In the genomic region with DNA sequence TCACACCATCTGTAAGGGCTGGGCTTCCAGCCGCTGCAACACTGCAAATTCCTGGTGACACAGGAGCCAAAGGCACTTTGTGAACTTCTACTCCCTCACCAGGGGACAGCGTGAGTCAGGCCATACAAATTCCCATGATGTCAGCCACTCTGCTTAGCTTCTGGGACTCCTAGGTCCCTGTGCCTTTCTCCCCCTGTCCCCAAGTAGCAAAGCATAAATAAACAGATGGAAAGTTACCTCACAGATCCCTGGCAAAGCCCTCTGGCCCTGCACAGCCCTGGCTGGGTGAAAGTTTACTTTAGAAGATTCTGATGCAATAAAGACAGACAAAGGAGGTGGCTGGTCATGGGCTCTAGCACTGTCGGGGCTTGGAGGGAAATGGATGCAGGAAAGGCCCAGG, we compare ENCODE assay signal across 12 mouse cellular contexts. TPM values are rescaled to one million over a fixed set of nuclear protein-coding genes. Genes with fewer than 3 reads are reported as not detected.
DNase-seq lines count a peak whose midpoint lies in the region; ATAC-seq lines count a peak whose summit lies in the region.
"Had no signal": no experiment of that assay in that cellular context is flagged by ENCODE, and none has a peak within 500 bp of the region (broad histone marks: within the 10 kb centered on the region; RNA-seq: fewer than 3 reads in every experiment).

No protein-coding gene starts in this region.

- peaks cover 4% of the 10 kb centered on the region for H3K36me3 ChIP-seq in embryonic facial prominence, embryonic 10.5 days (replicated peaks)
- H3K36me3 ChIP-seq in heart, embryonic 16.5 days (ENCODE audit: control insufficient read depth, insufficient read depth) = no peaks in the 10 kb centered on the region
- H3K36me3 ChIP-seq: neural tube, embryonic 12.5 days had no signal

- WGBS in embryonic facial prominence, embryonic 10.5 days = 70% methylated on average over 3 of the region's 3 CpGs
- 27% methylated on average over 3 of the region's 3 CpGs for WGBS in heart, embryonic 16.5 days

- no peaks in the 10 kb centered on the region for H3K27me3 ChIP-seq in embryonic facial prominence, embryonic 10.5 days (replicated peaks; ENCODE audit: low read depth, poor library complexity, severe bottlenecking)
- H3K27me3 ChIP-seq in heart, embryonic 16.5 days (ENCODE audit: control insufficient read depth, insufficient read depth, low read length) = peaks cover 4% of the 10 kb centered on the region; the same call in 1 of the 2 replicates
- H3K27me3 ChIP-seq: forebrain, embryonic 13.5 days; neural tube, embryonic 12.5 days had no signal

- H3K4me3 ChIP-seq in embryonic facial prominence, embryonic 10.5 days = no peak overlapping the region
- no peak overlapping the region for H3K4me3 ChIP-seq in heart, embryonic 16.5 days (ENCODE audit: low read length)
- H3K4me3 ChIP-seq: forebrain, embryonic 13.5 days; neural tube, embryonic 12.5 days had no signal

- no peak overlapping the region for H3K9ac ChIP-seq in heart, embryonic 16.5 days (ENCODE audit: low read length)
- H3K9ac ChIP-seq: forebrain, embryonic 13.5 days; neural tube, embryonic 12.5 days had no signal

- peak; percentile 78 for ATAC-seq in heart, embryonic 16.5 days (replicated peaks; ENCODE audit: extremely low read depth, insufficient read depth, low FRiP score)
- ATAC-seq in megakaryocyte-erythroid progenitor cell, adult 5-6 weeks (replicated peaks; ENCODE audit: low FRiP score, low TSS enrichment, poor library complexity, severe bottlenecking) = no peak
- ATAC-seq: forebrain, embryonic 13.5 days had no signal

- H3K4me1 ChIP-seq in embryonic facial prominence, embryonic 10.5 days = peaks cover 46% of the 10 kb centered on the region
- H3K4me1 ChIP-seq in heart, embryonic 16.5 days (ENCODE audit: control insufficient read depth, insufficient read depth, low read length) = peaks cover 2% of the 10 kb centered on the region; the same call in 1 of the 2 replicates

- no peaks in the 10 kb centered on the region for H3K9me3 ChIP-seq in embryonic facial prominence, embryonic 10.5 days
- H3K9me3 ChIP-seq in heart, embryonic 16.5 days (replicated peaks; ENCODE audit: control insufficient read depth, low read length) = no peaks in the 10 kb centered on the region
- H3K9me3 ChIP-seq: forebrain, embryonic 13.5 days; neural tube, embryonic 12.5 days had no signal

- H3K4me2 ChIP-seq in heart, embryonic 16.5 days (ENCODE audit: low read depth, low read length) = no peak overlapping the region
- H3K4me2 ChIP-seq: forebrain, embryonic 13.5 days; neural tube, embryonic 12.5 days had no signal

- peak; percentile 32 for DNase-seq in adrenal gland, adult 2 months
- DNase-seq in adrenal gland, postnatal 4 days (ENCODE audit: low spot score in 2 of 2) = no peak
- DNase-seq in embryonic facial prominence, embryonic 10.5 days (ENCODE audit: low spot score) = no peak
- peak; percentile 61 for DNase-seq in lung, postnatal 10 days
- DNase-seq in right cerebral cortex, postnatal 25 days = no peak
- DNase-seq in left cerebral cortex, adult 9 months (ENCODE audit: low spot score in 2 of 2) = no peak
- DNase-seq: cerebellum, adult 9-10 months; kidney, adult 18-20 months had no signal

- peak overlapping the region; percentile 46; the same call in 1 of the 2 replicates for H3K27ac ChIP-seq in embryonic facial prominence, embryonic 10.5 days (replicated peaks)
- H3K27ac ChIP-seq in heart, embryonic 16.5 days (ENCODE audit: low read length) = no peak overlapping the region
- H3K27ac ChIP-seq: forebrain, embryonic 13.5 days; neural tube, embryonic 12.5 days had no signal

RNA-seq across cellular contexts. Expression of gene Twist2, which starts 22.3 kb away (rescaled TPM):
- 1 to 10 TPM; 2.0 to 4.4 TPM for total RNA-seq in adrenal gland, adult 2 months (2021)
- 14.4 and 15.2 TPM in 2 replicates for polyA plus RNA-seq in adrenal gland, adult 2 months (2012; rRNA removed)
- 1 to 10 TPM; 8.0 to 8.7 TPM for total RNA-seq in adrenal gland, postnatal 4 days (2021)
- 53.8 and 55.3 TPM in 2 replicates for polyA plus RNA-seq in embryonic facial prominence, embryonic 10.5 days (2016; fragmentation: Nextera tagmentation; extraction: Ambion mirVana)
- polyA plus RNA-seq in heart, embryonic 16.5 days (2015; fragmentation: Nextera tagmentation; extraction: Ambion mirVana) = 2.1 and 2.6 TPM in 2 replicates
- not detected in 2 replicates for total RNA-seq in megakaryocyte-erythroid progenitor cell, adult 5-6 weeks (2014; fragmentation: Nextera tagmentation)
- total RNA-seq in megakaryocyte-erythroid progenitor cell, adult 5-6 weeks (2017) = not detected in 2 replicates

Comparison
In these comparisons a context has a peak if more than half of its experiments do, and no peak if none do; other contexts are left out.
1. DNase-seq: peak in adrenal gland, adult 2 months (single experiment) and lung, postnatal 10 days (single experiment); none in adrenal gland, postnatal 4 days (0 of 2), embryonic facial prominence, embryonic 10.5 days (single experiment), right cerebral cortex, postnatal 25 days (single experiment) and left cerebral cortex, adult 9 months (0 of 2).